Mouse (Mus musculus) ES-Bruce4 (cell line): ENCODE data around the gene Tsfm.

Source experiments
- CTCF ChIP-seq: IDR thresholded peaks from one replicate; pipeline ENCODE4 v1.8.1; 2011; ENCODE audit warnings: low read depth, low read length
- EP300 ChIP-seq: IDR thresholded peaks from 2 replicates; pipeline ENCODE4 v1.6.1; 2011; ENCODE audit warnings: low read depth, low read length; ENCODE audit not compliant: insufficient read depth

GRCm38 (mm10) chr10:127061513-127061912, 30.9 kb upstream of the Tsfm start:
- TF ChIP-seq CTCF (no peak), EP300 (no peak)
